Mouse (Mus musculus) ES-Bruce4 (cell line): ENCODE data around the gene Tsga13.

Experiments used
- CTCF ChIP-seq: IDR thresholded peaks from one replicate; pipeline ENCODE4 v1.8.1; 2011; ENCODE audit warnings: low read depth, low read length
- POLR2A ChIP-seq: IDR thresholded peaks from one replicate; pipeline ENCODE4 v1.8.1; 2011; ENCODE audit warnings: low read length; ENCODE audit not compliant: insufficient read depth

GRCm38 (mm10) chr6:30866501-30866900 lies 48.9 kb downstream of the Tsga13 start:
- TF ChIP-seq CTCF = no peak
- TF ChIP-seq POLR2A = no peak
